Mouse (Mus musculus) stomach, postnatal 0 days (tissue): ENCODE data around the gene Plxnc1.

ENCODE experiments used
- CTCF ChIP-seq: IDR thresholded peaks from 2 replicates; pipeline ENCODE4 v1.5.1; 2016; ENCODE audit warnings: antibody characterized with exemption, low read depth, mild to moderate bottlenecking, moderate library complexity
- EP300 ChIP-seq: optimal IDR thresholded peaks from 2 replicates; pipeline ENCODE3; 2016; ENCODE audit warnings: antibody characterized with exemption

- TF ChIP-seq CTCF (no peak), EP300 (no peak)
Observed at GRCm38 (mm10) chr10:94917354-94917753, 27.3 kb downstream of the Plxnc1 start.
